Mouse (Mus musculus) stomach, embryonic 16.5 days (tissue): ENCODE measurements around the gene Etv3. TPM values are rescaled to one million over a fixed set of nuclear protein-coding genes. Genes with fewer than 3 reads are reported as not detected.

ENCODE experiments used
- ATAC-seq: fragments of 200-750 bp; cut with Nextera tagmentation; 2 replicates; pipeline ENCODE4 v1.8.0; 2017; ENCODE audit warnings: moderate number of reproducible peaks, moderate TSS enrichment; ENCODE audit not compliant: insufficient read depth, low FRiP score
- H3K27ac ChIP-seq: fragments of 300-500 bp; sonication (generic); 2 replicates; pipeline ENCODE4 v1.5.1; 2014; ENCODE audit warnings: low read length
- H3K27me3 ChIP-seq: fragments of 300-500 bp; sonication (generic); 2 replicates; pipeline ENCODE4 v1.6.1; 2014; ENCODE audit warnings: low read length, control low read depth, mixed read lengths; ENCODE audit not compliant: control insufficient read depth, insufficient read depth
- H3K36me3 ChIP-seq: fragments of 300-500 bp; sonication (generic); 2 replicates; pipeline ENCODE4 v1.6.1; 2014; ENCODE audit warnings: low read length; ENCODE audit not compliant: control insufficient read depth, insufficient read depth
- H3K4me1 ChIP-seq: fragments of 300-500 bp; sonication (generic); 2 replicates; pipeline ENCODE4 v1.6.1; 2014; ENCODE audit warnings: low read length, control low read depth, mixed read lengths; ENCODE audit not compliant: control insufficient read depth, insufficient read depth
- H3K4me2 ChIP-seq: fragments of 300-500 bp; sonication (generic); 2 replicates; pipeline ENCODE4 v1.6.1; 2014; ENCODE audit warnings: low read depth, low read length, mixed read lengths
- H3K4me3 ChIP-seq: fragments of 300-500 bp; sonication (generic); replicated peaks from 2 replicates; pipeline ENCODE4 v1.5.1; 2014; ENCODE audit warnings: mild to moderate bottlenecking, low read length
- H3K9ac ChIP-seq: fragments of 300-500 bp; sonication (generic); 2 replicates; pipeline ENCODE4 v1.6.1; 2014; ENCODE audit warnings: low read length
- H3K9me3 ChIP-seq: fragments of 300-500 bp; sonication (generic); replicated peaks from 2 replicates; pipeline ENCODE4 v1.6.1; 2016; ENCODE audit warnings: low read length, control low read depth; ENCODE audit not compliant: control insufficient read depth
- WGBS: fragments of 180-500 bp; shearing (Covaris S2); extraction: QIAGEN DNeasy Blood & Tissue Kit; methylation state at CpG from one replicate; pipeline ENCODE4 v1.1.7; 2014; 5-methylcytosine and 5-hydroxymethylcytosine counted together
- polyA plus RNA-seq: library from polyadenylated mRNA; unstranded; fragments of >200 nt; fragmentation: Nextera tagmentation; extraction: Ambion mirVana; gene quantifications from 2 replicates; pipeline ENCODE4 v1.2.1, GENCODE M21; 2015

The Etv3 gene
- polyA plus RNA-seq, 1 experiment from 2014 or later: 14.4 TPM

DNA sequence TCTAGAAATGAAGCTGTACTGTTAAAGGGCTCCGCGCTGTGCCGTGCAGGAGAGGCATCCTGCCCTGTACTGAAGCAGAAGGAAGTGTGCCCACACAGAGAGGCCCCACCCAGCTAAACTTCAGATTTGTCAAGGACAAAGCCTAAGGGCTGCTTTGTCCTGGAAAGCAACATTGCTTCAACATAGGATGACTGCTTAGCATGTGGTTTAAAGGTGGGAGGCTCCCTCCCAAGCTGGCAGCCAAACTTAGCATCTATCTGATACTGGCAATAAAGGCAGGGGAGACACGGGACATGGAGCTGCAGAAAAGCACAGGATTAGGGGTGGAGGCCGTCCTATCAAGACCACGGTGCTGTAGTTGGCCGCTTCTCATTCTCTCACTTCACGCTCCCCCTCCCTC is 24.1 kb upstream of the Etv3 start:
- no peaks in the 10 kb centered on the region for H3K4me1 ChIP-seq
- no peaks in the 10 kb centered on the region for H3K36me3 ChIP-seq
- H3K9me3 ChIP-seq: no peaks in the 10 kb centered on the region
- no peak overlapping the region for H3K9ac ChIP-seq
- H3K27ac ChIP-seq: no peak overlapping the region
- 46% methylated on average over 8 of the region's 8 CpGs for WGBS
- no peaks in the 10 kb centered on the region for H3K27me3 ChIP-seq
- no peak for ATAC-seq
- H3K4me3 ChIP-seq: no peak overlapping the region
- H3K4me2 ChIP-seq: no peak overlapping the region

GRCm38 (mm10) chr3:87502771-87503170 is 22.4 kb upstream of the Etv3 start:
- Histone ChIP-seq H3K27ac (no peak overlapping the region), H3K9me3 (no peaks in the 10 kb centered on the region), H3K4me2 (no peak overlapping the region), H3K4me3 (no peak overlapping the region), H3K36me3 (no peaks in the 10 kb centered on the region), H3K9ac (no peak overlapping the region), H3K27me3 (no peaks in the 10 kb centered on the region), H3K4me1 (no peaks in the 10 kb centered on the region)
- no peak for ATAC-seq
- 89% methylated on average over 6 of the region's 6 CpGs for WGBS

GRCm38 (mm10) chr3:87504330-87504729 is 20.9 kb upstream of the Etv3 start:
- Histone ChIP-seq H3K4me3 (no peak overlapping the region), H3K36me3 (no peaks in the 10 kb centered on the region), H3K27ac (no peak overlapping the region), H3K4me1 (peaks cover 8% of the 10 kb centered on the region; the same call in 1 of the 2 replicates), H3K9ac (no peak overlapping the region), H3K9me3 (no peaks in the 10 kb centered on the region), H3K27me3 (no peaks in the 10 kb centered on the region), H3K4me2 (no peak overlapping the region)
- ATAC-seq: no peak
- WGBS: 26% methylated on average over 7 of the region's 7 CpGs

- ATAC-seq: no peak
- 52% methylated on average over 4 of the region's 4 CpGs for WGBS
- H3K9ac ChIP-seq: no peak overlapping the region
- H3K9me3 ChIP-seq: no peaks in the 10 kb centered on the region
- no peak overlapping the region for H3K4me3 ChIP-seq
- H3K4me2 ChIP-seq: no peak overlapping the region
- H3K27ac ChIP-seq: no peak overlapping the region
- no peaks in the 10 kb centered on the region for H3K36me3 ChIP-seq
- peaks cover 13% of the 10 kb centered on the region; the same call in 1 of the 2 replicates for H3K4me1 ChIP-seq
- H3K27me3 ChIP-seq: no peaks in the 10 kb centered on the region
Observed at GRCm38 (mm10) chr3:87504749-87505425, 20.3 kb upstream of the Etv3 start.

GRCm38 (mm10) chr3:87506456-87507416 is 18.5 kb upstream of the Etv3 start:
- Histone ChIP-seq H3K4me3 (no peak overlapping the region), H3K36me3 (no peaks in the 10 kb centered on the region), H3K27ac (no peak overlapping the region), H3K4me1 (peaks cover 13% of the 10 kb centered on the region; the same call in 1 of the 2 replicates), H3K4me2 (no peak overlapping the region), H3K27me3 (no peaks in the 10 kb centered on the region), H3K9me3 (no peaks in the 10 kb centered on the region), H3K9ac (no peak overlapping the region)
- 72% methylated on average over 12 of the region's 12 CpGs for WGBS
- ATAC-seq: no peak

DNA sequence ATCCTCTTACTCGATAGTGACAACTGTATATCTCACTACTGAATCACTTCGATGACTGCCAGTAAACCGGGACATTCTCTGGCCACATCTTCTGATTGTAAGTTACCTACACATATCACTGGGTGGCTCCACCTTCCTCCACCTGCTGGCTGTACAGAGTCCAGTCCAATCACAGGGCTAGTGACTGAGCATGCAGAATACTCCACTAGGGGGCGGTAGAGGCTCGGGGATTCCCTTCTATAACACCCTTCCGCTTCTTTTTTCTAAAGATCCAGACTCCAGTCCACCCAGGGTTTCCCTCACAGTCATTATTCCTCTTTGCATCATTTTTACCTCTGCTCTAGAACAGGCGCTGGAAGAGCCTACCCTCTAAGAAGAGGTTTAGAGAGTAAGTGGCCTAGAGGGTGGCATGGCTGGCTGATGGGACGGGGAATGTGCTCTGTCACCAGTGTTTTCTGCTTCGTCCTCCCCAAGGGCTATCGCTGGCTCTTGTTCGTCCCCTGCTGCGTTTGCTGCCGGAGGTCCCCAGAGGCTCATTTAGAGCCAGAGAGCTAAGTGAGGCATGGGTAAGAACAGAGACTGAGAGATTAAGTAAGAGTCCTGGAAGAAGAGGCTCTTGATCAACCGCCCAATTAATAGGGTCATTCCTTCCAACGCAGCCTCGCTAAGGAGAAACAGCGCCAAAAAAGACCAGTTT is 16.9 kb upstream of the Etv3 start:
- Histone ChIP-seq H3K9me3 (no peaks in the 10 kb centered on the region), H3K27me3 (no peaks in the 10 kb centered on the region), H3K27ac (0 out of 2 replicates have a peak overlapping the region, but pooled peaks have one; percentile 34), H3K4me3 (no peak overlapping the region), H3K4me2 (peak overlapping the region; percentile 33; the same call in 1 of the 2 replicates), H3K4me1 (peaks cover 23% of the 10 kb centered on the region), H3K9ac (0 out of 2 replicates have a peak overlapping the region, but pooled peaks have one; percentile 50), H3K36me3 (no peaks in the 10 kb centered on the region)
- ATAC-seq: peak; percentile 75; the same call in 1 of the 2 replicates
- 33% methylated on average over 17 of the region's 17 CpGs for WGBS

DNA sequence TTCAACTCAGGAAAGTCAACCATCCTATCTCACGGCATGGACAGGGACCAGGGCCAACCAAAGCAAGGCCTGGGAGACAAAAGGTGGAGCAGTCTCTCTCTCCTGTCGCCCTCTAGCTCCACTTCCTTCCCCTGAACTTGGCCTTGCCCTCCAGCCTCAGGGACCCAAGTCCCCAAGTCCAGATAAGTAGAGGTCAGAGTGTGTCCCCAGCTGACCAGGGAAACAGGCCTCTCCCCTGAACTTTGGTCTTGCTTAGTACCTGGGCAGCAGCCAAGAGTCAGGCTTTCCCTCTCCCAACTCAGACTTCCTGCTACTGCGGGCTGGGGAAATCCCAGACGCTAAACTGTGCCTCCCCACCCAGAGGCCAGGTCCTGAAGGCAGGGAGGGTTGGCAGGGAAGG is 16.1 kb upstream of the Etv3 start:
- Histone ChIP-seq H3K4me3 (no peak overlapping the region), H3K36me3 (no peaks in the 10 kb centered on the region), H3K27ac (peak overlapping the region; percentile 34), H3K27me3 (no peaks in the 10 kb centered on the region), H3K9ac (0 out of 2 replicates have a peak overlapping the region, but pooled peaks have one; percentile 10), H3K4me1 (peaks cover 23% of the 10 kb centered on the region), H3K4me2 (no peak overlapping the region), H3K9me3 (no peaks in the 10 kb centered on the region)
- WGBS: 40% methylated on average over 4 of the region's 4 CpGs
- ATAC-seq: peak; percentile 71

GRCm38 (mm10) chr3:87510832-87511231 is 14.4 kb upstream of the Etv3 start:
- ATAC-seq: no peak
- no peak overlapping the region for H3K9ac ChIP-seq
- H3K4me1 ChIP-seq: peaks cover 23% of the 10 kb centered on the region
- H3K27ac ChIP-seq: no peak overlapping the region
- no peaks in the 10 kb centered on the region for H3K36me3 ChIP-seq
- H3K27me3 ChIP-seq: no peaks in the 10 kb centered on the region
- WGBS: 86% methylated on average over 9 of the region's 9 CpGs
- no peaks in the 10 kb centered on the region for H3K9me3 ChIP-seq
- no peak overlapping the region for H3K4me3 ChIP-seq
- no peak overlapping the region for H3K4me2 ChIP-seq
